Mouse (Mus musculus): ENCODE results near the gene Shisa8.

DNA sequence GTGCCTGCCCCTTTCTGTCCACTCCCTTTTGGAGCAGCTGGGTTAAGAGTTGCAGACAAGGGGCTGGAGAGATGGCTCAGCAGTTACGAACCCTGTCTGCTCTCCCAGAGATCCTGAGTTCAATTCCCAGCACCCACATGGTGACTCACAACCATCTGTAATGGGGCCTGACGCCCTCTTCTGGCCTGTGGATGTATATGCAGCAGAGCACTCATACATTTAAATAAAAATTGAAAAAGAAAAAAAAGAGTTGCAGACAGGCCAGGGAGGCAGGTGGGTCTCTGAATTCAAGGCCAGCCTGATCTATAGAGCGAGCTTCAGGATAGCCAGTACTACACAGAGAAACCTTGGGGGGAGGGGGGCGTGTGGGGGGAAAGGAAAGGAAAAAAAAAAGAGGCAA lies 25.2 kb downstream of the Shisa8 start:
- TF ChIP-seq CTCF (IDR thresholded peaks at IDR 0.05; ENCODE audit: control insufficient read depth, insufficient read depth, low read length) (no peak), POLR2A (IDR thresholded peaks at IDR 0.05; ENCODE audit: borderline replicate concordance, control insufficient read depth, low read depth, low read length) (no peak)
